8 mouse cellular contexts compared by ENCODE assay signal in genomic region chr16:58669917-58670630, GRCm38 (mm10). TPM values are rescaled to one million over a fixed set of nuclear protein-coding genes. Genes with fewer than 3 reads are reported as not detected.
A peak's percentile ranks its signal among the peaks of the same experiment; 100 is the strongest.
DNase-seq lines count a peak whose midpoint lies in the region; ATAC-seq and TF ChIP-seq lines count a peak whose summit lies in the region.

Cpox (plus strand) TSS chr16:58670292.

- H3K27ac ChIP-seq in CH12.LX (ENCODE audit: insufficient read depth, low read depth) = peak within 1 kb of the TSS; percentile 37
- peak within 1 kb of the TSS; percentile 76; the same call in 1 of the 2 replicates for H3K27ac ChIP-seq in forebrain, embryonic 12.5 days
- peak within 1 kb of the TSS; percentile 76 for H3K27ac ChIP-seq in heart, postnatal 0 days (ENCODE audit: low read depth)
- peak within 1 kb of the TSS; percentile 99 for H3K27ac ChIP-seq in liver, embryonic 16.5 days (ENCODE audit: low read length)
- H3K27ac ChIP-seq in neural tube, embryonic 13.5 days (replicated peaks) = peak within 1 kb of the TSS; percentile 84
- peak within 1 kb of the TSS; percentile 52 for H3K27ac ChIP-seq in testis, adult 2 months (ENCODE audit: control insufficient read depth, insufficient read depth, low read depth, low read length)

- H3K79me2 ChIP-seq in CH12.LX (replicated peaks; ENCODE audit: control insufficient read depth, extremely low read depth, insufficient read depth, poor library complexity, severe bottlenecking) = peaks cover 24% of the 10 kb centered on the region

- peaks cover 5 to 23% of the 10 kb centered on the region in 2 experiments for H3K4me1 ChIP-seq in CH12.LX (ENCODE audit: control insufficient read depth in 1 of 2, insufficient read depth in 2 of 2)
- H3K4me1 ChIP-seq in forebrain, embryonic 12.5 days = peaks cover 10% of the 10 kb centered on the region
- H3K4me1 ChIP-seq in heart, postnatal 0 days (ENCODE audit: control insufficient read depth, insufficient read depth) = peaks cover 13% of the 10 kb centered on the region
- H3K4me1 ChIP-seq in liver, embryonic 16.5 days (ENCODE audit: control insufficient read depth, low read depth, low read length) = peaks cover 49% of the 10 kb centered on the region
- peaks cover 11% of the 10 kb centered on the region for H3K4me1 ChIP-seq in neural tube, embryonic 13.5 days (replicated peaks)
- peaks cover 6% of the 10 kb centered on the region for H3K4me1 ChIP-seq in testis, adult 2 months (ENCODE audit: control insufficient read depth, insufficient read depth, low read length)

- in situ Hi-C loops in CH12.LX (cut with MboI; ENCODE audit: low pct_ligation_motif_present, low pct_unique_long_range_greater_than_20kb, low sequenced_read_pairs) = loop anchor here (5.0 to 25.0 kb wide), 4 partner anchors 43 to 1008 kb away; partner anchors contain the start of gene Gabrr3

- WGBS in forebrain, embryonic 12.5 days = under 1% methylated on average over 51 of the region's 51 CpGs
- WGBS in heart, postnatal 0 days = under 1% methylated on average over 51 of the region's 51 CpGs
- WGBS in liver, embryonic 16.5 days (ENCODE audit: insufficient replicate concordance) = under 1% methylated on average over 51 of the region's 51 CpGs
- WGBS in neural tube, embryonic 13.5 days = under 1% methylated on average over 51 of the region's 51 CpGs

- TF ChIP-seq POLR2A in CH12.LX (IDR thresholded peaks at IDR 0.05; ENCODE audit: low read depth, low read length) = peak; percentile 93
- TF ChIP-seq POLR2A in testis, adult 2 months (IDR thresholded peaks at IDR 0.05; ENCODE audit: control insufficient read depth, low read depth, low read length) = peak; percentile 56

- H3K9me3 ChIP-seq in CH12.LX (replicated peaks; ENCODE audit: low read length) = no peaks in the 10 kb centered on the region
- H3K9me3 ChIP-seq in forebrain, embryonic 12.5 days = no peaks in the 10 kb centered on the region
- H3K9me3 ChIP-seq in heart, postnatal 0 days (replicated peaks; ENCODE audit: control insufficient read depth, low read length) = no peaks in the 10 kb centered on the region
- H3K9me3 ChIP-seq in liver, embryonic 16.5 days (replicated peaks; ENCODE audit: control insufficient read depth, low read length) = no peaks in the 10 kb centered on the region
- H3K9me3 ChIP-seq in neural tube, embryonic 13.5 days = no peaks in the 10 kb centered on the region

- H3K4me2 ChIP-seq in CH12.LX (ENCODE audit: insufficient read depth, low read depth, poor library complexity, severe bottlenecking) = peak within 1 kb of the TSS; percentile 94
- H3K4me2 ChIP-seq in forebrain, embryonic 12.5 days = peak within 1 kb of the TSS; percentile 72
- peak within 1 kb of the TSS; percentile 93 for H3K4me2 ChIP-seq in heart, postnatal 0 days (ENCODE audit: low read depth, low read length)
- H3K4me2 ChIP-seq in liver, embryonic 16.5 days (ENCODE audit: low read depth, low read length) = peak within 1 kb of the TSS; percentile 86
- peak within 1 kb of the TSS; percentile 69 for H3K4me2 ChIP-seq in neural tube, embryonic 13.5 days

- peak within 1 kb of the TSS; percentile 83 to 89 (median 84) for H3K4me3 ChIP-seq in CH12.LX (replicated peaks in 1 of 3; ENCODE audit: low read depth in 2 of 3, low read length in 2 of 3, poor library complexity in 1 of 3)
- peak within 1 kb of the TSS; percentile 93 for H3K4me3 ChIP-seq in forebrain, embryonic 12.5 days (replicated peaks)
- peak within 1 kb of the TSS; percentile 86 for H3K4me3 ChIP-seq in heart, postnatal 0 days (ENCODE audit: low read depth, low read length)
- H3K4me3 ChIP-seq in liver, embryonic 16.5 days (ENCODE audit: low read depth, low read length) = peak within 1 kb of the TSS; percentile 97
- peak within 1 kb of the TSS; percentile 77 for H3K4me3 ChIP-seq in neural tube, embryonic 13.5 days
- H3K4me3 ChIP-seq in testis, adult 2 months (ENCODE audit: control insufficient read depth, low read depth, low read length) = peak within 1 kb of the TSS; percentile 93

- dilution Hi-C loops in CH12.LX (cut with MboI; ENCODE audit: extremely low pct_ligation_motif_present, extremely low pct_unique_long_range_greater_than_20kb, low sequenced_read_pairs) = no loop called here

- TF ChIP-seq CTCF in CH12.LX (conservative IDR thresholded peaks at IDR 0.05 in 1 of 2, IDR thresholded peaks at IDR 0.05 in 1 of 2; ENCODE audit: low read depth in 2 of 2, low read length in 2 of 2) = peak in 1 of 2 experiments; percentile 21; a peak in 2 of 4 replicates
- TF ChIP-seq CTCF in heart, postnatal 0 days (IDR thresholded peaks at IDR 0.05; ENCODE audit: low read depth) = no peak
- no peak for TF ChIP-seq CTCF in testis, adult 2 months (IDR thresholded peaks at IDR 0.05; ENCODE audit: control insufficient read depth, insufficient read depth, insufficient replicate concordance, low read depth, low read length)

- peak; percentile 91 for DNase-seq in CH12.LX (ENCODE audit: extremely low read depth)
- peak; percentile 90 for DNase-seq in c-Kit-positive CD71-positive TER-119-negative erythroid progenitor cells, embryonic 14.5 days (ENCODE audit: low read depth)
- peak; percentile 87 for DNase-seq in heart, postnatal 0 days (ENCODE audit: low spot score)
- peak; percentile 84 to 88 for DNase-seq in kidney, postnatal 4 days

- H3K36me3 ChIP-seq in CH12.LX (replicated peaks in 1 of 2; ENCODE audit: control insufficient read depth in 1 of 2, insufficient read depth in 1 of 2, low read length in 1 of 2) = peaks cover 21 to 27% of the 10 kb centered on the region in 2 experiments
- H3K36me3 ChIP-seq in forebrain, embryonic 12.5 days (replicated peaks) = peaks cover 15% of the 10 kb centered on the region
- peaks cover 21% of the 10 kb centered on the region for H3K36me3 ChIP-seq in heart, postnatal 0 days (replicated peaks; ENCODE audit: control insufficient read depth, insufficient read depth, low read length)
- peaks cover 27% of the 10 kb centered on the region for H3K36me3 ChIP-seq in liver, embryonic 16.5 days (ENCODE audit: control insufficient read depth, insufficient read depth)
- H3K36me3 ChIP-seq in neural tube, embryonic 13.5 days = peaks cover 22% of the 10 kb centered on the region
- H3K36me3 ChIP-seq in testis, adult 2 months (ENCODE audit: control insufficient read depth, insufficient read depth, low read length) = no peaks in the 10 kb centered on the region

- H3K27me3 ChIP-seq in CH12.LX (replicated peaks) = no peaks in the 10 kb centered on the region
- no peaks in the 10 kb centered on the region for H3K27me3 ChIP-seq in forebrain, embryonic 12.5 days
- H3K27me3 ChIP-seq in heart, postnatal 0 days (ENCODE audit: control insufficient read depth, insufficient read depth, low read length) = no peaks in the 10 kb centered on the region
- H3K27me3 ChIP-seq in liver, embryonic 16.5 days (ENCODE audit: control insufficient read depth, insufficient read depth, low read depth, low read length) = no peaks in the 10 kb centered on the region
- no peaks in the 10 kb centered on the region for H3K27me3 ChIP-seq in neural tube, embryonic 13.5 days
- no peaks in the 10 kb centered on the region for H3K27me3 ChIP-seq in testis, adult 2 months (ENCODE audit: control insufficient read depth, insufficient read depth, low read length)

- H3K9ac ChIP-seq in CH12.LX (ENCODE audit: insufficient read depth, low read depth) = peak within 1 kb of the TSS; percentile 77
- peak within 1 kb of the TSS; percentile 83 for H3K9ac ChIP-seq in forebrain, embryonic 12.5 days
- peak within 1 kb of the TSS; percentile 65 for H3K9ac ChIP-seq in heart, postnatal 0 days (replicated peaks; ENCODE audit: low read depth, low read length)
- peak within 1 kb of the TSS; percentile 100 for H3K9ac ChIP-seq in liver, embryonic 16.5 days (ENCODE audit: low read depth, low read length)
- peak within 1 kb of the TSS; percentile 77 for H3K9ac ChIP-seq in neural tube, embryonic 13.5 days

- peak; percentile 99 for ATAC-seq in forebrain, embryonic 12.5 days (ENCODE audit: low FRiP score)
- peak; percentile 97 for ATAC-seq in heart, postnatal 0 days (ENCODE audit: insufficient read depth, low read depth)
- ATAC-seq in liver, embryonic 16.5 days (ENCODE audit: low read depth) = peak; percentile 96
- ATAC-seq in neural tube, embryonic 13.5 days (ENCODE audit: low read depth) = peak; percentile 99

- no peak; the same call in 1 of the 2 replicates for TF ChIP-seq RAD21 in CH12.LX (IDR thresholded peaks at IDR 0.05; ENCODE audit: low read depth, low read length)

- no peak for TF ChIP-seq EP300 in CH12.LX (IDR thresholded peaks at IDR 0.05; ENCODE audit: low read length)
- no peak for TF ChIP-seq EP300 in heart, postnatal 0 days (IDR thresholded peaks at IDR 0.05; ENCODE audit: low read depth)

TF ChIP-seq in CH12.LX, 34 proteins besides CTCF, POLR2A, EP300 and RAD21 (continues in another document):
- TF ChIP-seq POLR2AphosphoS2 (IDR thresholded peaks at IDR 0.05; ENCODE audit: low read depth, low read length) (peak; percentile 67; the same call in 1 of the 2 replicates), UBTF (IDR thresholded peaks at IDR 0.05; ENCODE audit: low read depth, low read length) (peak; percentile 88), ELF1 (IDR thresholded peaks at IDR 0.05; ENCODE audit: low read depth, low read length) (peak; percentile 93), ZKSCAN1 (IDR thresholded peaks at IDR 0.05; ENCODE audit: borderline replicate concordance, low read depth, low read length) (no peak), MEF2A (IDR thresholded peaks at IDR 0.05; ENCODE audit: borderline replicate concordance, low read depth, low read length) (peak; percentile 44; the same call in 1 of the 2 replicates), ETS1 (conservative IDR thresholded peaks at IDR 0.05; ENCODE audit: low read depth, low read length) (no peak), MYC (IDR thresholded peaks at IDR 0.05; ENCODE audit: low read depth, low read length) (peak; percentile 81; the same call in 1 of the 2 replicates), NELFE (IDR thresholded peaks at IDR 0.05; ENCODE audit: low read depth, low read length) (peak; percentile 79), SMC3 (IDR thresholded peaks at IDR 0.05; ENCODE audit: low read depth, low read length) (peak; percentile 27), ZMIZ1 (IDR thresholded peaks at IDR 0.05; ENCODE audit: low read depth, low read length) (peak; percentile 63; the same call in 1 of the 2 replicates), MAZ (IDR thresholded peaks at IDR 0.05; ENCODE audit: low read depth, low read length) (no peak), ZNF384 (IDR thresholded peaks at IDR 0.05; ENCODE audit: low read depth, low read length) (no peak)

RNA-seq across cellular contexts. Expression of gene Cpox, which starts in this region (rescaled TPM):
- 77.2 and 91.4 TPM in 2 replicates for total RNA-seq in CH12.LX (2012; rRNA removed)
- total RNA-seq in CH12.LX (2014; rRNA removed) = 70.3 and 74.5 TPM in 2 replicates
- 72.3 and 75.6 TPM in 2 replicates for polyA plus RNA-seq in CH12.LX (2012; ENCODE audit: insufficient read length, low read depth)
- polyA plus RNA-seq in forebrain, embryonic 12.5 days (2016; fragmentation: Nextera tagmentation; extraction: Ambion mirVana) = 13.9 and 18.4 TPM in 2 replicates
- 27.4 and 35.4 TPM in 2 replicates for total RNA-seq in heart, postnatal 0 days (2014; rRNA removed; ENCODE audit: low replicate concordance)
- polyA plus RNA-seq in heart, postnatal 0 days (2015; fragmentation: Nextera tagmentation; extraction: Ambion mirVana) = 15.4 and 15.6 TPM in 2 replicates
- 356 and 399 TPM in 2 replicates for polyA plus RNA-seq in liver, embryonic 16.5 days (2015; fragmentation: Nextera tagmentation; extraction: Ambion mirVana)
- polyA plus RNA-seq in neural tube, embryonic 13.5 days (2015; fragmentation: Nextera tagmentation; extraction: Ambion mirVana) = 15.4 and 15.5 TPM in 2 replicates
- polyA plus RNA-seq in testis, adult 2 months (2012; rRNA removed) = 2.1 and 2.2 TPM in 2 replicates

Comparison
In these comparisons a context has a peak if more than half of its experiments do, and no peak if none do; other contexts are left out.
1. Peak in every context shown above with its lines: DNase-seq, ATAC-seq, H3K4me3 ChIP-seq and H3K27ac ChIP-seq.
2. H3K27ac ChIP-seq: peak in every context shown above with its lines; median percentile 99 in liver, embryonic 16.5 days; 84 in neural tube, embryonic 13.5 days; 76 in forebrain, embryonic 12.5 days; 76 in heart, postnatal 0 days; 52 in testis, adult 2 months; 37 in CH12.LX.